Mouse (Mus musculus): Measurements from ENCODE around the gene Ep400.

- TF ChIP-seq CTCF (IDR thresholded peaks at IDR 0.05; ENCODE audit: low read depth, low read length), result no peak
- TF ChIP-seq POLR2A (IDR thresholded peaks at IDR 0.05; ENCODE audit: extremely low read depth, insufficient read depth, low read length), result no peak
Observed at GRCm38 (mm10) chr5:110704004-110704403, 66.5 kb downstream of the Ep400 start.

Measured in liver, adult 2 months (tissue).